Mouse (Mus musculus) erythroblast, embryonic 14.5 days (primary cell): Measurements from ENCODE around the gene Hoxc13.

Source experiments
- GATA1 ChIP-seq: IDR thresholded peaks from 2 replicates; pipeline ENCODE4 v1.6.1; 2012; ENCODE audit warnings: low read length, inconsistent platforms, mixed read lengths
- TAL1 ChIP-seq: IDR thresholded peaks from 3 replicates; pipeline ENCODE4 v1.6.1; 2012; ENCODE audit warnings: low read length, inconsistent platforms, mixed read lengths

DNA sequence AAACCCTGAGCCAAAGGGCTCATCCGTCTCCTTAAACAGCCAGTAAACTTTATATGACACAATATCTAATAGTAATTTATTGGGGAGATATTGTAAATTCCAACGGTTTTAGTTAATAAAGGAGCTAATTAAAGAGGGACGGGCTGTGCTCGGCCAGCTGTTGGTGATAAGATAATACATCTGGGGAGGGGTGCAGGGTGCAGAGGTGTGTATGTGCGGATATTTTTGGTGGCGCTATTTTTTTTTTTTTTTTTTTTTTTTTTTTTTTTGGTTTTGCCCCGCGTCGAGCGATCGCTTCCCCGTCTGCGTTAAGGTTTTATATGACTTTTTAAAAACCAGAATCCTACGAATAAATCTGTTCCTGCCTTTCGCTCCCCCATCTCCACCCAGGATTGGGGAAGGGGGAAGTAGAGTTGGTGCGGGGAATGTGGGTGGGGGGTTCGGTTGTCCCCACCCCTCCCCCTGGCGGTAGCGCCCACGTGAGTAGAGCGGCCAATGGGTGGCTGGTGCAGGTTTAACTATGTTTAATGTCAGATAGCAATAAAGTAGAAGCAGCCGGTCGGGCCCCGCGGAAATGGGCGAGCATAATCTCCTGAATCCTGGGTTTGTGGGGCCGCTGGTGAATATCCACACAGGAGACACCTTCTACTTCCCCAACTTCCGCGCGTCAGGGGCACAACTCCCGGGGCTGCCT, 15.5 kb downstream of the Hoxc13 start, which contains the start of gene Hoxc12:
- TF ChIP-seq TAL1 (no peak), GATA1 (no peak)
